Mouse (Mus musculus): ENCODE measurements around the gene Ppfia2. TPM values are rescaled to one million over a fixed set of nuclear protein-coding genes. Genes with fewer than 3 reads are reported as not detected.

Ppfia2 gene
- total RNA-seq, 2 experiments from 2014 or later, result 117 to 125 TPM

DNA sequence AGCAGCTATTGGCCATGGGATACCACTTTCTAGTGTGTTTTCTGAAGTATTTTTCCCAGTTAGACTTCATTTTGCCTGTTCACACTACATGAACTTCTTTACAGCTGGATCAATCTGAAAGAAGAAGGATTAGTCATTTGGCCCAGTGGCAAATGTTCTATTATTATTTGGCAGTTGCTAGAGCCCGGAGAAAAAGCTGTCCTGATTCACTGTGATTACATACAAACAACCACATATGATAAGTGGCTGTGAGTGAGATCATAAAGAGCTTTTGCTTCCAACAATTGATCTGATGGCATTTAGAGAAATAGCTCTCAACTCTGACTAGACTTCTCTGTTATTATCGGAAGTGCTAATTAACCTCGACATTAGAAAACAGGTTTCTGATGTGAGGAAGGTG is 440.0 kb downstream of the Ppfia2 start:
- no peak for DNase-seq (ENCODE audit: low spot score in 2 of 2)

DNA sequence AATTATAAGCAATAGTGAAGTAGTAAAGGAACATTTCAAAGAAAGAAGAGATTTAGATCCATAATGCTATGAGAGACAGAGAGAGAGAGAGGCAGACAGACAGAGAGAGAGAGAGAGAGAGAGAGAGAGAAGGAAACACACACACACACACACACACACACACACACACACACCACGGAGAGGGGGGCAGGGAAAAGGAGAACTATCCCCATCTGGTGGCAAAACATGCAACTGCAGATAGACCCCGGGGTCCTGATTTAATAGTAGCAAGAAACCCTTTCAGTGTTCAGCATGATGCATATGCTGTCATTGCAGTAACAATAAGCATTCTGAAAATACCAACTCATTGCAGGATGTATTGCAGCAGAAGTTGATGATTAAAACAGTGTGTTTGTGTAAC is 442.9 kb downstream of the Ppfia2 start:
- DNase-seq (ENCODE audit: low spot score in 2 of 2), result no peak

DNA sequence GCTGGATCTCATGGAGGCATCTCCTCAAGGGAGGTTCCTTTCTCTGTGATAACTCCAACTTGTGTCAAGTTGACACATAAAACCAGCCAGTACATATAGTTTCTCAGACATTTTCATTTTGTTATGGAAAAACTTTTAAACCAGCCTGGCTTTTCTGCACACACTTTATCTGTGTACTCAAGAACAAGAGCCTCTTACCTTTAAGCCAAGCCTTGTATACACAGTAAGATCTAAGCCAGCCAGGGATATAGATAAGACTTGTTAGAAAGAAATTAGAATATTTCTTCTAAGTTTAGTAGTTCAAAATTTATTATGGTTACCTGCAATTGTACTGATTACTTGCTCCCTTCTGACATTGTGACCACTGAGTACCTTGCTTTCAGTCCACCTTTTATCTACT is 444.1 kb downstream of the Ppfia2 start:
- no peak for DNase-seq (ENCODE audit: low spot score in 2 of 2)

DNA sequence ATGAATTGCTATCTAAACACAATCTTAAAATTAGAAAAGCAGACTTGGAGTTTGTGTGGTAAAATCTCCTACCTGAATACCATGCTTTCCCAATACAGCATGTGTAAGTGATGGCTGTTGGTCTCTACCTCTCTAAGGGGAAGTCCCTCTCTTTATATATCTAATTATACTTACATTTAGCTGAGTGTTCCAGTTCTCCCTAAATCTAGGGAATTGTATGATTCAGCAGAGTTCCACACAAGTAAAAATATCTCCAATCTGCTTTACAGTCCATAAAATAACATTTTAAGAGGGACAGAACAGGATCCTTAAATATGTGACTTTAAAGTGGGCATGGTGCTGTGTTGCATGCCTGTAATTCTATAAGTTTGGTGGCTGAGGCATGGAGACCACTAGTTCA is 444.7 kb downstream of the Ppfia2 start:
- no peak for DNase-seq (ENCODE audit: low spot score in 2 of 2)

DNA sequence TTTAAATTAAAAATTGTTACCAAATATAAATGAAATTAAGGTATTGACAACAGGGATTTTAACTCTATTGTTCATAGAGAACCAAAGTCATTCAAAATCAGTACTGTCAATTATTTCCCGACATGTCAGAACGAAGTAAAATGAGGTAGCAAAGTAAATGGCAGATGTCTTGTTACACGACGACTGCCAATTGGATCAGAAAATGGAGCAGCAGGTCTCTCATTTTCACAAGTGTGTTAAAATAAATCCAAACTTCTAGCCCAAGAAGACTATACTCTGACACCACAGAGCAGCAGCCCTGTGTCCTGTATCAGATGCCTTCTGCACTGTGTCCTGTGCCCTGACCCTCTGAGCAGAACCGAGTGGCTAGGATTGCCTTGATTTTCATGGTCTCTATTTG is 454.2 kb downstream of the Ppfia2 start:
- DNase-seq (ENCODE audit: low spot score in 2 of 2), result peak in 1 of 2 experiments; percentile 63

DNA sequence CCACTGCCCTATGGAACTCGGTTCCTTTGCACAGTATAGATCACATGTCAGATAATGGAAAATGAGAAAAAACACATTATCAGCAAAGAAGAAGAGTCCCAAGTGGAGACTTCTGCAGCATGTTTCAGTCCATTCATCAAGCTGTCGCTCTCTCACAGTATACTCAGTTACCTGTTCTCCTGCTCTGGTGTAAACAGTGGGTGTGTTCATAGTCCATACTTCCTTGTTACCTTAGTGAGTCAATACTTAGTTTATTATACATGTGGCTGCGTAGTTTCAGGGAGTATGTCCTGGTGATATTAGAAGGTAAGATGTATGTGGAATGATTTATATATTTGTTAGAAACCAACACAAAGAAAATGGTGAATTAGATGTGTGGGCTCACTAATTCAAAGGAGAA is 454.7 kb downstream of the Ppfia2 start:
- no peak for DNase-seq (ENCODE audit: low spot score in 2 of 2)

DNA sequence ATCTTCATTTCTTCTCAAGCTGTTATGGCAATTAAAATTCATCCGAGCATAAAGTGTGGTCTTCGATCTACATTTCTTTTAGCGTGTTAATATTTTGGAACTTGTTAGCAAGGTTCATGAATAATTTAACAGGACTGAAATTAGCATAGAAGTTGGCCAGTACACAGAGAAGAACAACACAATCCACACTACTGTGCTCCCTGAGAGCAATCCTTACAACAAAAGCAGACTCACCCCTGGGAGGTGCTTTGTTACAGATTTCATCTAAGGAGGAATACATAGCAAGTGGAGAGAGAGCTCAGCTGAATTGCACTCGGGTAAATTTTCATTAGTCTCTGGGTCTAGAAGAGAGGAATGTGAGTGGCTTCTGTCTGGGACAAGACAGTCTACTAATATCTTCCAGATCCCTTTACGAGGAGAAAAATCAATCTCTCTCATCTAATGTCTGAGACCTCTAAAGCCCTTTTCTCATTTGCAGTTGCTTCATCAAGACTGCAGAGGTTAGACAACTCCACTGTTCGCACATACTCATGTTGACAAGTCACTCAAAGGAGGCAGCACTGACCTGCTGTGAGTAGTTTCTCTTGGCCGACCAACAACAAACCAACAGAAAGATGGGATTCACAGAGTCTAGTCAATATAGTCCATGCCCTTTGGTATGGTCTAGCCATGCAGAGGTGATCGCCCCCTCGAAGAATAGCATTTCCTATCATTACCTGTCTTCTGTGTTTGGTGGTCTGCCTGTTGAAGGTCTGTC is 458.6 kb downstream of the Ppfia2 start:
- DNase-seq (ENCODE audit: low spot score in 2 of 2), result no peak

DNA sequence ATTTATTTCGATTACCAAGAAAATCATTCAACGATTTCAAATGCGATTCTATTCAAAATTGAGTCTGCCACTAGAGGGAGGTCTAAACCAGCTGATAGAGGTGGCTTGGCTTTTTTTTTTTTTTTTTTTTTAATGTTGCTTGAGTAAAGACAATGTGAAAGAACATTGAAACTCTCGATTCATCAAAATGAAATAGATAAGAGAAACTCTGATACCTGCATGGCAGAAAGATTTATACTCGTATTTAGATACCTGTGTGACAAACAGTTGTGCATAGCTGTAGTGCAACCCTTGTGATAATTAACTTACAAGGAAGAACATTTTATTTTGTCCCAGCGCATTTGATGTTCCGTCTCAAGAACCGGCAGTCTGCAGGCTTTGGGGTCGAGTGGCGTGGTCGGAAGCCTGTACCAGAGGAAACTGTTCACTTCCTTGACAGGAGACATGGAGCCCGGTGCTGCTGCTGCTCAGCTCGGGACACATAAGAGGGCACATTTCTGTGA is 462.5 kb downstream of the Ppfia2 start:
- DNase-seq (ENCODE audit: low spot score in 2 of 2), result peak in 1 of 2 experiments; percentile 75

DNA sequence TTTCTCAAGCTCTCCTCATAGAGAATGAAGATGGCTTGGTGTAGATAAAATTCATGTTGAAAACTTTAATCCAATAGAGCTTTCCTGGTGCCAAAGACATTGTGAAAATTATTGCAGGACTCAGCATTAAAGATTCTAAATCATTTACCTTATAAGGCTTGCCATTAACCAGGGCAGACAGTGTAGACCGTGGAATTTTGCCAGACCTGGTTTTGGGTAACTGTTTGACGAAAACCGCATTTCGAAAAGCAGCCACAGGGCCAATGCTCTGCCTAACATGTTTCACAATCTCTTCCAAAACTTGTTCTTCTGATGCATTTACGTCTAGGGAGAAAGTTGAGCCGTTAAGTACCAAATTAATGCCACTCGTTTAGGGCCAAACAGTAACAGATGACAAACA is 466.9 kb downstream of the Ppfia2 start:
- no peak for DNase-seq (ENCODE audit: low spot score in 2 of 2)

DNA sequence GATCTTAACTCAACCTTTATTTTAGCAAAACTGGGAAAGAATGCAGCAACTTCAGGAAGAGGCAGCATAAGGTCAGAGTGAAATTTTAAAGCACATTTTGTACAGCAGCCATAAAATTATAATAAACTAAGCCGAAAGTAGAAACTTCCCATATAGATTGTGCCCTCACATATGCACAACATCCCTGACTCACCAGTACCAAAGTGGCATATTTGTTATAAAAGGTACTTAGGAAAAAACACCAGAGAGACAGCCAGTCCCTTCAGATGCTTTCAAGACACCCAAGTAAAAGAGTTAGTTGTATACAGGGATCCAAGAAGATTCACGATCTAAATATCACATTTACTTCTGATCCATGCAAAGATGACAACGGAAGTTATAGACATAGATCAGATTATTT is 468.7 kb downstream of the Ppfia2 start:
- DNase-seq (ENCODE audit: low spot score in 2 of 2), result no peak

DNA sequence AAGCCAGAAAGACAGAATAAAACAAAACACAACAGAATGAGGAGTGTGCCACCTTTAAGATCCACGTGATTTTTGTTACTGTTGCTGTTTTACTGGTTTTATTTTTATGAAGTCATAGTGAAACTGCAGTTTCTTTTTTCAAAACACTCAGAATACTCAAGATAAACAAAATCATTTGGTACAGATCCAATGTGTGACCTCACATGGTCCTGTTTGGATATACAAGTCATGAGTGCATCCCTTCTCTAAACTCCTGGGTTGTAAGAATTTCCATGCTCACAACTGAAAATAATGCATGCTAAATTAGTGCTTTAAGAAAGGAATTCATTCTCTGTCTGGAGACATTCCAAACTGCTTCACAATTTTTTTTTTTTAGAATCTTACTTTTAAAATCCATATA is 469.3 kb downstream of the Ppfia2 start:
- no peak for DNase-seq (ENCODE audit: low spot score in 2 of 2)

DNA sequence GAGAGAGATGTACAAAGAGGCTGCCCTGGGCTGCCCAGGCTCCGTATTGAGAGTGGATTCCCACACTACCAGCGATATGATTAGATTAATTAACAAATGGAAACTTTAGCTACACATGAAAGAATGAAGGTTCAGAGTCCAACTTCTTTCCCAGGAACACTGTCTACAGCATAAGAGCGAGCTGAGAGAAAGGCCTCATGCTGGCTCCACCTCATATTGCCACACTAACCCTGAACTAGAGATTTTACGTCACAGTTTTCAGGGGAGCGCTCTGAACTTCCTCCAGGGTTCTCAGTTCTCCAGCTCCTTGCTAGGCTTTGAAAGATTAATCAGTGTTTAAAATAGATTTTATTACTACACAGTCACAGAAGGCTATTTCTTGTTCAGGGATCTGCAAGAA is 471.2 kb downstream of the Ppfia2 start:
- no peak for DNase-seq (ENCODE audit: low spot score in 2 of 2)

DNA sequence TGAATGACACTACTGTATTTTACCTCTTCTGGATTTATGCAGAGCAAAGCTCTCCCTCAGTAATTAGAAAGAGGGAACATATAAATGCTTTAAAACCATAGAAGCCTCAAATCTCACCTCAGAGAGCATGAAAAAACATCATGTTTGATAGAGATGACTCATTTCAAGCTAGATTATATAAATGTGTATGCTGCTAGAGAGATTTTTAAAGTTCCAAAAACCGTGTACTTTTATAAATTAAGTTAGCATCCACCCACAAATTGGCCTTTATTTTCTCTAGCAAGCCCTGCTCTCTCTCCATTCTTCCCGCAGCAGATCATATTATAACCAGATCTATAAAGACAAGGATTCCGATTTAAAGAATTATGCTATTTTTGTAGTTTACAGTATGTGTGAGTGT is 488.9 kb downstream of the Ppfia2 start:
- DNase-seq (ENCODE audit: low spot score in 2 of 2), result no peak

DNA sequence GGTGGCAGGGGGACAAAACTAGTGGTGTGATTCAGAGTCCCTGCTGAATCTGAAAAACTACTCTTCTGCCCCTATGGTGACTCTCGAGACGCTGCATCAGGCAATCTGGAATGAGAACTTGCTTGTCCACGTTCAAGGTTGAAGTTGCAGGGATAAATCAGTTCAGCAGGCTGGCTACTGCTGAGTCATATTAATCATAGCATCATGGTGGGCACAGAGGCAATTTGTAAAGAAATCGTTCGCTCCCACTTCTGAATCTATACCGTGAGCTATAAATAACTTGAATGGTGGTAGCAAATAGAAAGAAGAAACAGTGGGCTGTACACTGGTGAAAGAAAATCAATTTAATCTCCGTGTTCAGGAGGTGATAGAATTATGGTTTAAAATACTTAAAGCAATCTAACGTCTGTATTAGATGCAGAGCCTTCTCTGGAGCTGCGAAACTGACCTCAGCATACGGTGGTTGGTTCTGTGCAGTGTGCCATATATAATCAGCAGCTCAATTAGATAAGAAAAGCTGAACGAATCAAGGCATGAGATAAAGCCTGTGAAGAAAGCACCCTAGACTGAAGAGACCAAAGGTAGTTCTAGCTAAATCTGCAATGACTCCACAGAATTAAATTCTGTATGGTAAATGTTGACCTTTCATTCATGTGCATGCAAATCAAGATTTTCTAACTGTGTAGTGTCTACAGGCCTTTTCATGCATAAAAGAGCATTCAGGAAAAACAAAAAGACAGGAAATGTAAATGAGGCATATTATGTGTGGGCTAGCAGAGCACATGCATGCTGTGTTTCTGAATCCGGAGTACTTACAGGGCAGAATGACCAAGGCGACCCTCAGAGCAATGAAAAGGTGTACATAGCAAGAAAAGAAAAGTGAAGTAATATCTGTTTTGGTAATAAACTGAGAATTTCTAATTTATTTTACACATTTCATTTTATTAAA is 505.3 kb downstream of the Ppfia2 start:
- no peak for DNase-seq (ENCODE audit: low spot score in 2 of 2)
